Mouse (Mus musculus): ENCODE results near the gene Ptprd.

Gene Ptprd

DNA sequence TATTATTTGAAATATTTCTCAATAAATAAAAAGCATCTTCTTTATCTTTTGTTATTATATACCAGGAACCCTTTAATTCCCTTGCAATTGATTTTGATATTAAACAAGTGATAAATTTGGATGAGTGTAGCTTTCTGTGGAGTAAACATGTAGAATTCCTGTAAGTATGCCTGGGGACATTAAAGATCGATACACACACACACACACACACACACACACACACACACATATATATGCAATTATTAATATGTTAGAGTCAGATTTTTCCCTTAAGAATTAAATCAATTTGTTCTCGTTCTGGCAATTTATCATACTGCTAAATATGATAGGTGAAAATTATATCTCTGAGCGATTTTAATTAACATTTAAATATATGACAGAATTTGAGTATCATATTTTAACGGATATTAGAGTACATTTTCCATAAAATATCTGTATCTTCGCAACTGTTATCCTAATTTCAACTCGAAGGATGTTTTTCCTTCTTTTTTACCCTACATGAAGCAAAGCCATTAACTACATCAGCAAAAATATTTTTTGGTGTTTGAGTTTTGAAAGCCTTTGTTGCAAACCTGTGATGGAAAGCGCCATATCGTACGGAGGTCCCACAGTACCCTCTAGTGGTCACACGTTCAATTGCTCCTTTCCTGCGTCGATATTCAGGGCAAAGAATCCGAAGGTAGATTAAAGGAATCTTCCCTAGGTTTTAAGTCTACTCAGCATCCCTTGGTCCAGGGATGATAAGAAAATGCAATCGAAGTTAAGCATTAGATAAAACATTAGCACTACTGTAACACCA is 653.2 kb downstream of the Ptprd start:
- DNase-seq (ENCODE audit: low spot score), result peak; percentile 82

DNA sequence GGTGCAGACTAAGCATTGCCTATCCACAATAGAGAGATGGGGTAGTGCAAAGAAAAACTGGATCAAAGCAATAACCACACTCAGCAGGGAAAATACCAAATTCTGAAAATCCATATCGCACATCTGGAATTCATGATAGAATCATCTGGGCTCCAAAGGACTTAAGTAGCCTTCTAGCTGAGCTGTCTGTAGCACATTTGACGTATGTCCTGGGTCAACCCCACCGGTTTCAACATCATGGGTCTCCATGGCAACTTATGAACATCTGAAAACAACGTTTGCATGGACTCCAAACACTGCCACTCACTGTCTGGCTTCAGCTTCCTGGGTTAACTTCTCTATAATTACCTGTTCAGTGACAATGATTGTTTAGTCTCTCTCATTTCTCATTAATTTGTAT is 655.9 kb downstream of the Ptprd start:
- no peak for DNase-seq (ENCODE audit: low spot score)

DNA sequence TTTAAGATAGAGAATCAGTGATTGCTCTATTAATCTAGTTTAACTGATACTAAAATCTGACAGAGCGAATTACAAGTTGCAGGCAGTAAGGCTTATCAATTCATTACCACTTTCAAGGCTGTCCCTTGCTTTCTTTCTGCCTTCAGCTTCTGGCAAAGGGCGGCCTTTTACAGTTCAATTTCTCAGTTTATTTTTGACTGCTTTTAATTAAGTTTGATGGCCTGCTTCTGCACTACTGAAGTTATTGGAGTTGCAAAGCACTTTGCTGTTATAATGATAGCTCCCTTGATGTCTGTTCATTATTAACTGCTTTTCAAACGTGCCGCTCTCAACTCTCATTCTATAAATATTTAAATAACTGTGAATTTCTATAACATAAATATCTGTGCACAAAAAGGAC is 673.9 kb downstream of the Ptprd start:
- DNase-seq (ENCODE audit: low spot score), result peak; percentile 43

DNA sequence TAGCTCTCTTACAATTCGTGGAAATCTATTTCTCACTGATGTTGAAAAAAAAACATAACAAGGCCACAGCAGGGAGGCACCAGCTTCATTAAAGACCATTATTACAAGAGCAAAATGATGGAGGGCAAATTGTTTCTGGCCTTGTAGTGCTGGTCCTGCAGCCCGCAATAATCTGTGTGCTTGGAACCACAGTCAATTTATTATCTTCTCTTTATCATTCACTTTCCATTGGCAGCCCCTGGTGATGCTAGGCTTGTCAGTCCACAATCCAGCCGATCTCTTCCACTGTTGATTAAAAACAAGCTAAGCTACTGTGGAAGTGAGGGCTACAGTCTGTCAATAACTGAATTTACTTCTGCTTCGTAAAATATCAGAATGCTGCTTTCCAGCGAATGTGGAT is 674.4 kb downstream of the Ptprd start:
- DNase-seq (ENCODE audit: low spot score), result peak; percentile 63

GRCm38 (mm10) chr4:77535601-77536000 is 676.2 kb downstream of the Ptprd start:
- no peak for DNase-seq (ENCODE audit: low spot score)

GRCm38 (mm10) chr4:77534553-77534952 is 677.2 kb downstream of the Ptprd start:
- DNase-seq (ENCODE audit: low spot score), result peak; percentile 44

DNA sequence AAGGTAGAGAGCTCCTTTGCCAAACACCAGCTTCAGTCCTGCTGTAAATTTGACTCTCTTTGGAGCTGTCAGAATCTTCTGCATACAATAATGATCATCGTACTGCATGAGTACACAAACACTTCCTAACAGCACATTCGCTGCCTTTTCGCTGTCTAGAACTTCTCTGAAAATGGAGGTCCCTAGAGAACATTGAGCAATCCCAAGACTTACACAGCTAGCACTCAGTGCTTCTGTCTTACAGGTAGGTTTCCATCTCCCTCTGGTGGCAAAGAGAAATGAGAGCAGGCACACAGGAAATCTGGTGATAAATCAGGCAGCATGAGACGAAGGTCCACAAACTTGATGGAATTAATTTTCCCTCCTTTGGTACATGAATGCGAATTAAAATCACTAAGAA is 692.6 kb downstream of the Ptprd start:
- peak; percentile 71 for DNase-seq (ENCODE audit: low spot score)

GRCm38 (mm10) chr4:77513914-77514628 is 697.7 kb downstream of the Ptprd start:
- no peak for DNase-seq (ENCODE audit: low spot score)

- no peak for DNase-seq (ENCODE audit: low spot score)
These were observed 698.7 kb downstream of the Ptprd start for GRCm38 (mm10) chr4:77513041-77513440.

GRCm38 (mm10) chr4:77454049-77454448 is 757.7 kb downstream of the Ptprd start:
- DNase-seq (ENCODE audit: low spot score), result no peak

DNA sequence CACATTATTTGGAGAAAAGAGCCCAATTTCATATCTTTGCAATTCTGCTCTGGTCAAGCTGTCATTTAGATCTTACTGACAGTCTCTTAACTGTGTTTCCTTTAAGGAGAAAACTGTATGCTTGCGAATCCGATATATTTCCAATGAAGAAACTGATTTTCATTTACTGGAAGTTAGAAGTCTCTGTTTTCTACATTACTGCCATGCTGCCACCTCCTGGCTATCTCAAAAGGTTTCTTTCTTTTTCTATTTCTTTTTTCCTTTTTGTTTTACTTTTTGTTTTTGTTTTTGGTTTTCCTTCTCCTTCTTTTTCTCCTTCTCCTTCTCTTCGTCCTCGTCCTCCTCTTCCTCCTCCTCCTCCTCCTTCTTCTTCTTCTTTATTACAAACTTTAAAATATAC is 812.6 kb downstream of the Ptprd start:
- no peak for DNase-seq (ENCODE audit: low spot score)

GRCm38 (mm10) chr4:77361728-77362127 is 850.0 kb downstream of the Ptprd start:
- DNase-seq (ENCODE audit: low spot score), result no peak

DNA sequence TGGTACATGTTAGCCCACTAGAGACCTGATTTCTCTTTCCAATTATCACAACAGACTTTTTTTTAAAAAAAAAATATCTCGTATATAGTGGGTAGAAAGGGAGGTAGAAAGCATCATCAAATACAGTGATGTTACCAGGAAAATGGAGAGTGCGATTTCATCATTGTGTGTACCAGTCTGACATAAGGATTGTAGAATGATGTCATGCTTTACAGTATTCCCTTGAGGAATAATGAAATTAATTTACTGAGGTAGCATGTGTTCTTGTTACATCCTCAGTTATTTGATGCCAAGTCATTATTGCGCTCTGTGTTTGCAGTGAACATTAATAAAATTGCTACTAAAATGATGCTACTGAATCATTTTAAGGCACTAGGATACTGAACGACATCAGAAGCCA is 884.6 kb downstream of the Ptprd start:
- no peak for DNase-seq (ENCODE audit: low spot score)

DNA sequence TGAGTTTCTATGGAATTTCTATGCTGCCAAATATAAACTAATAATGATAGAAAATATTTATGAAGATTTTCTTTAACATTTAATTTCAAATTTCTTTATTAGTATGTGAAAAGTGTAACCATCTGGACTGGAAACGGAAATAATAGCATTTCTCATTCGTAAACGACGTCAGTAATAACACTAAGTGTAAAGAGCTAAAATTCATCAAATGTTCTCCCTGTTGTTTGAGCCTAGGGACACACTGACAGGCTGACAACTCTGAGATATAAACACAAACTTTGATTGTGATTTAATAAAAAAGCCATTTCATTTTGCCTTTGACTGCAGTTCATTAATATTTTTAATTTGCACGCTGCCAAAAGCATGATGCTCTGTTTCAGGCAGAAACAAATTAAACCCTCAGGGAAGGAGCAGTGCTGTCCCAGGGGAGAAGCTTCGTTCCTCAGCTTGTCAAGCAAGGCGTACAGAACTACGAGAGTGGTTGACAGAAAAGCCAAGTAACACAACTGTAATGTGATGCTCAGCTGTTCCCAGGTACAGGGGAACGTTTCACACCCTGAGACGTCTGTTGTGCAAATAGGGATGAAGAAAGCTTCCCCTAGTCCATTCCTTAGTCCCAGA is 894.6 kb downstream of the Ptprd start:
- peak; percentile 17 for DNase-seq (ENCODE audit: low spot score)

- DNase-seq (ENCODE audit: low spot score), result no peak
These were observed 895.1 kb downstream of the Ptprd start for GRCm38 (mm10) chr4:77316644-77317043.

DNA sequence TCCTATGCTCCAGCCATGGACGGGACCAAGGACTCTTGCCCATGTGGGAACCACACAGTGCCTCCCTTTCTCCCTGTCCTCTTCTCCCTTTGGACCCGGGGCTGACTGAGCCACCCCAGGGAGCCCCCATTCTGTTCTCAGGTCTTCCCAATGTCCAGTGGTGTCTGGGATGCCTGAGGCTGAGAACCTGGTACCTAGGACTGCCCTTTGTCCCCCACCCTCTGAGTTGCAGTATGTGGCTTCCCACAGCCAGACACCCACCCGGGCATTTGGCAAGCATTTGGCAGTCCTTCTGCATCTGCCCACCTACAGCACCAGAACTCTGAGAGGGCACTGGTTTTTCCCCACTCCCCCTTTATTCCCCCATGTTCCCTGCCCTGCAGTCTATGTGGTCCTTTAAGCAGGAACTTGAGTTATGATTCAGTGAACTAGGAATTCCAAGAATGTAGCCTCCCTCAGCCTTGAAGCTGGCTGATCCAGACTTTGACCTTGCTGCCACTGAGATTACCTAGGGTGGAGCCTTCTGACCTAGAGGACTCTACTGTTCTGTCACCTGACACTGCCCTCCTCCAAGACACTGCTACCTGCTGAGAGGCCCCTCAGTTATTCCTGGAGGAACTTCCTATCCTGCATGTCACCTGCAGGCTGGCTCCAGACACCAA is 901.5 kb downstream of the Ptprd start:
- DNase-seq (ENCODE audit: low spot score), result no peak

- no peak for DNase-seq (ENCODE audit: low spot score)
These were observed 928.3 kb downstream of the Ptprd start for GRCm38 (mm10) chr4:77283423-77283822.

DNA sequence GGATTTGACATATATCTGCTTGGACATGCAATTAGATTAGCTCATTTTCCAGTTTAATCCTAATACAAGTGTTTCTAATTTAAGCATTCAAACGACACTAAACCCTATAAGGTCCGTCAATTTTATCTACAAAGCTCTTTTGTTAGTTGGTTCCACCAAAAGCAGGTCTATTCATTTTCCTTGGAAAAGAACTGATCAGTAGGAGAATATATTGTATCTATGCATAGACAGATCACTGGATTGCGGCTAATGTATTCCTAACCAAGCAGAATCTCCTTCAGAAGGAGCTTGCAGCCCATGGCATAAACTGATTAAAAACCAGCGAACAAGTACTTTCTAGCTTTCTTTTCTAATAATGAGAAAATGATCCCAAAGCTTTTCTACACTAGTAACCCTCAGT is 933.8 kb downstream of the Ptprd start:
- DNase-seq (ENCODE audit: low spot score), result no peak

GRCm38 (mm10) chr4:77259972-77260290 is 951.8 kb downstream of the Ptprd start:
- no peak for DNase-seq (ENCODE audit: low spot score)

- no peak for DNase-seq (ENCODE audit: low spot score)
These were observed 952.4 kb downstream of the Ptprd start for GRCm38 (mm10) chr4:77259250-77259971.

DNA sequence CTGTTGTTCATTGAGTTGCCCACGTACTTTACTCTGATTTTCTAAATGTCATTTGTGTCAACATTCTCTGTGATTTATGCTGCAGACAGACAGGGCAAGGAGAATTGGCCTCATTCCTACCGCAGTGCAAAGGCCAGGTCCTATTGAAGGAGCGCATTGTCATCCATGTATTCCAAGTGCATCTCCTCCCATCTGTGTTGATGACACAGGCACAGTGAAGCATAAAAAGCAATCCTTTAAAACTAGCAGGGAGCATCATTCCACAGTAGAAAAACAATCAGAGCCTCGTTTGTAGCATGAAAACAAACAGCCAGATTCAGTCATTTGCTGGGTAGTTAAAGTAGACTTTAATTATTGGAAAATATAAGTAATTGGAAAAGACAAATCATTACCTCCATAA is 960.6 kb downstream of the Ptprd start:
- no peak for DNase-seq (ENCODE audit: low spot score)

DNA sequence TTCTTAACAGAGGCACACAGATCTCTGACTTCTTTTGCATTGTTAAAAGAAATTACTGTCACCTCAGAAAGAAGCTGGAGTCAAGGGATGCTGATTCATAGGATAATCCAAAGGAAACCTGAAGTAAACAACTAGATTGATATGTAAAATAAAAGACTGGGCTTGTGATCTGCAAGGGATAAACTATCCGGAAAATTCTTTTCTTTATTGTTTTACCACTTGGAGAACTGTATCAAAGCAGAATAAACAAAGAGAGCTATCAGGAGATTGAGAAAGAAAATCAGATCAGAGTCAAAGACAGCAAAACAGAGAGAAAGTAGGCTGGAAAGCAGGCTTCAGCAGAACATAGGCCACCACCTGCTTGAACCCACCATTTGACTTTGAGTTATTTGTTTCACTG is 962.0 kb downstream of the Ptprd start:
- DNase-seq (ENCODE audit: low spot score), result no peak
